Mouse (Mus musculus): ENCODE measurements around the gene Gm10750.
"Not testable (repeated sequence)": the region's sequence is repeated elsewhere in the genome, so short reads cannot be mapped to it uniquely, and the experiment has no call there.

Gene Gm10750

DNA sequence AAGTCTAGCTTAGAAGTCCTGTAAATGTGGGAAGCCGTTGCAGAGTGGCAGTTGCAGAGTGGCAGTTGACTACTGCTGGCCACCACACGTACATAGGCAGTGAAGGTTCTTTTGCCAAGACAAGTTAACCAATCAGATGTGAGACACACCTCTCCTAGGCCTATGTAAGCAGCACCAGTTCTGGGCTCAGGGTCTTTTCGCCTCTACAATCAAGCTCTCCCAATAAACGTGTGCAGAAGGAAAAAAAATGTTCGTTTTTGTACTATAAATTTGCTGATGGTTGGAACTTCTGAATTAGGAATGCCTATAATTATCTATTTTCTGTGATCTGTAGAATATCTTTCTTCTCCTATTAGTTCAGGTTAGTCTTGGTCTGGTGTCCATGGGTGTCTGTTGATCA lies at the start of gene Gm10750:
TSS of gene Gm10750 (minus strand) at position 101 of the 400 bp plus-strand sequence.
- DNase-seq (ENCODE audit: low read depth, low spot score): not testable (repeated sequence)

- DNase-seq (ENCODE audit: low read depth, low spot score): no peak
These were observed 12.2 kb downstream of the Gm10750 start for GRCm38 (mm10) chr2:149004826-149005225.

- DNase-seq (ENCODE audit: low read depth, low spot score): no peak
These were observed 13.9 kb downstream of the Gm10750 start, which contains the start of gene Gm1330 for GRCm38 (mm10) chr2:149003151-149003550. Gm1330 (minus strand) TSS chr2:149003251.

DNA sequence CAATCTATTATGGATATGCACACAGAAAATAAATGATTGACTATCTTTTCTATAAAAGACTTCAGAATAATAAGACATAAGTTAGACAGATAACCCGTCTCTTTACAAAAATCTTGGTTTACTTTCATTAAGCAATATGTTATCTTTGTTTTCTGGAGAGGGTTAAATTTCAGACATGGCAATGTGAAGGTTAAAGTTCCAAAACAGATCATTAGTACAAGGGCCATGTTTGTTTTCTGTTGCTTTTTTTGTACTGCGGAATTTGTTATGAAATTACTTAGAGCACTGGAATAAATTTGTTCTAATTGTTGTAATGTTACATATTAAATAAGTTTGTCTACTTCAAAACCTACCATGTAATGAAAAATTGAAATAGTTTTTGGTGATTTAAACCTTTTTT lies 21.9 kb downstream of the Gm10750 start:
- no peak for DNase-seq (ENCODE audit: low read depth, low spot score)
